Mouse (Mus musculus) bone marrow, adult 2 months (tissue): Measurements from ENCODE around the gene Spata5.

Experiments used
- CTCF ChIP-seq: fragments of 200-500 bp; IDR thresholded peaks from 2 replicates; pipeline ENCODE4 v1.5.1; 2011; ENCODE audit warnings: low read length, control low read depth; ENCODE audit not compliant: control insufficient read depth, insufficient read depth
- POLR2A ChIP-seq: fragments of 200-500 bp; IDR thresholded peaks from 2 replicates; pipeline ENCODE4 v1.6.1; 2011; ENCODE audit warnings: low read depth, mild to moderate bottlenecking, control low read depth, low read length, borderline replicate concordance; ENCODE audit not compliant: control insufficient read depth

GRCm38 (mm10) chr3:37503846-37504245 lies 84.2 kb downstream of the Spata5 start:
- TF ChIP-seq CTCF (no peak), POLR2A (no peak)
